In the genomic region with DNA sequence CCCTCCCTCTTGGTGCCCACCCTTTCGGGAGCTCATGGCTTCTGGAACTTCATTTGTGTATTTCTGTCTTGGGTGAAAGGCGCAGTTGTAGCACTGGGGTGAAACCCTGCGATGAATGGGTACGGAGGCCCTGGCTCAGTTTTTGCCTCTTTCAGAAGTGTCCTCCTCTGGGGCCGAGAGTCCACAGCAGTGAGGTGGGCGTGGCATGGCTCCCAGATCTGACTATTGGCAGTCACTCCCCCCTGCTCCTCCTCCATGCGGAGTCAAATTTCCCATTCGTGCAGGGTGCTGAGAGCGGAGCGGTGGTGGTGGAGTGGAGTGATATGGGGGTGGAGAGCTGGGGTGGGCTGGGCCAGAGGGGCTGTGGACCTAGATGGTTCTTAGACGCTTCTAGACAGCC, we compare ENCODE assay signal across 8 mouse cellular contexts. TPM values are rescaled to one million over a fixed set of nuclear protein-coding genes. Genes with fewer than 3 reads are reported as not detected.
DNase-seq lines count a peak whose midpoint lies in the region; ATAC-seq lines count a peak whose summit lies in the region.

No protein-coding gene starts in this region.

- peak overlapping the region; percentile 25 for H3K4me2 ChIP-seq in neural tube, embryonic 11.5 days (ENCODE audit: low read depth)

- peaks cover 11% of the 10 kb centered on the region for H3K4me1 ChIP-seq in limb, embryonic 10.5 days
- H3K4me1 ChIP-seq in neural tube, embryonic 11.5 days (ENCODE audit: control insufficient read depth, insufficient read depth, low read length), result no peaks in the 10 kb centered on the region

- no peak overlapping the region for H3K9ac ChIP-seq in neural tube, embryonic 11.5 days (ENCODE audit: low read length)

- peak overlapping the region; percentile 29; the same call in 1 of the 2 replicates for H3K4me3 ChIP-seq in limb, embryonic 10.5 days
- H3K4me3 ChIP-seq in neural tube, embryonic 11.5 days (ENCODE audit: low read depth, low read length), result no peak overlapping the region

- peak; percentile 26 for DNase-seq in left cerebral cortex, postnatal 4 days
- DNase-seq in left cerebral cortex, postnatal 10 days (ENCODE audit: extremely low spot score in 1 of 2, low spot score in 2 of 2), result no peak
- DNase-seq in gastrocnemius, adult 8-10 months (ENCODE audit: low spot score in 2 of 2), result peak; percentile 33 to 47
- DNase-seq in limb, embryonic 10.5 days (ENCODE audit: low spot score), result peak; percentile 68
- peak; percentile 51 for DNase-seq in neural tube, embryonic 11.5 days (ENCODE audit: low spot score)
- no peak for DNase-seq in c-Kit-positive CD71-positive TER-119-positive erythroid progenitor cells, embryonic 14.5 days (ENCODE audit: low spot score)
- DNase-seq in left cerebral cortex, postnatal 36 days (ENCODE audit: low spot score in 2 of 2), result no peak

- no peaks in the 10 kb centered on the region for H3K9me3 ChIP-seq in limb, embryonic 10.5 days (replicated peaks)
- no peaks in the 10 kb centered on the region for H3K9me3 ChIP-seq in neural tube, embryonic 11.5 days (ENCODE audit: control insufficient read depth, low read length)

- no peaks in the 10 kb centered on the region for H3K36me3 ChIP-seq in limb, embryonic 10.5 days
- no peaks in the 10 kb centered on the region for H3K36me3 ChIP-seq in neural tube, embryonic 11.5 days (ENCODE audit: control insufficient read depth, insufficient read depth, low read length)

- 17% methylated on average over 11 of the region's 11 CpGs for WGBS in limb, embryonic 10.5 days
- WGBS in neural tube, embryonic 11.5 days, result 20% methylated on average over 11 of the region's 11 CpGs

- no peak for ATAC-seq in neural tube, embryonic 11.5 days (ENCODE audit: insufficient read depth, low FRiP score, low TSS enrichment)
- no peak for ATAC-seq in megakaryocyte-erythroid progenitor cell, adult 5-6 weeks (replicated peaks; ENCODE audit: low FRiP score, low TSS enrichment, poor library complexity, severe bottlenecking)

- peak overlapping the region; percentile 56 for H3K27ac ChIP-seq in limb, embryonic 10.5 days
- H3K27ac ChIP-seq in neural tube, embryonic 11.5 days (ENCODE audit: low read depth, low read length), result no peak overlapping the region

- intact Hi-C loops in left cerebral cortex, postnatal 4 days (cut with DNase I), result no loop called here
- intact Hi-C loops in left cerebral cortex, postnatal 10 days (cut with DNase I), result no loop called here
- intact Hi-C loops in left cerebral cortex, postnatal 36 days (cut with DNase I), result loop anchor here (10.0 kb wide), 1 partner anchor 289 kb away; no protein-coding TSS in a partner anchor

- H3K27me3 ChIP-seq in limb, embryonic 10.5 days (ENCODE audit: low read depth, poor library complexity, severe bottlenecking), result no peaks in the 10 kb centered on the region
- H3K27me3 ChIP-seq in neural tube, embryonic 11.5 days (ENCODE audit: control insufficient read depth, insufficient read depth, low read length), result no peaks in the 10 kb centered on the region

RNA-seq across cellular contexts. Expression of gene Ccn5, which starts 3.1 kb away (rescaled TPM):
- under 1 TPM in 1 of 2 experiments, not detected in 1; 0.34 TPM for total RNA-seq in left cerebral cortex, postnatal 4 days (2021)
- under 1 TPM in 1 of 2 experiments, not detected in 1; 0.32 TPM for total RNA-seq in left cerebral cortex, postnatal 10 days (2021)
- total RNA-seq in gastrocnemius, adult 8-10 months (2022), result 1 to 10 TPM in 2 of 4 experiments, under 1 TPM in 1, not detected in 1; 0.75 to 1.4 (median 1.3) TPM
- polyA plus RNA-seq in limb, embryonic 10.5 days (2016; fragmentation: Nextera tagmentation; extraction: Ambion mirVana), result 0.25 and 0.61 TPM in 2 replicates
- polyA plus RNA-seq in neural tube, embryonic 11.5 days (2014; fragmentation: Nextera tagmentation; extraction: Ambion mirVana), result 0.27 and 0.44 TPM in 2 replicates
- total RNA-seq in megakaryocyte-erythroid progenitor cell, adult 5-6 weeks (2014; fragmentation: Nextera tagmentation), result not detected in 2 replicates
- not detected in 2 replicates for total RNA-seq in megakaryocyte-erythroid progenitor cell, adult 5-6 weeks (2017)
- under 1 TPM; 0.17 to 0.23 TPM for total RNA-seq in left cerebral cortex, postnatal 36 days (2021)

RNA-seq across cellular contexts. Expression of gene Kcnk15, which starts 29.7 kb away (rescaled TPM):
- total RNA-seq in left cerebral cortex, postnatal 4 days (2021), result not detected
- not detected for total RNA-seq in left cerebral cortex, postnatal 10 days (2021)
- total RNA-seq in gastrocnemius, adult 8-10 months (2022), result not detected
- polyA plus RNA-seq in limb, embryonic 10.5 days (2016; fragmentation: Nextera tagmentation; extraction: Ambion mirVana), result not detected in 2 replicates
- polyA plus RNA-seq in neural tube, embryonic 11.5 days (2014; fragmentation: Nextera tagmentation; extraction: Ambion mirVana), result not detected in 2 replicates
- not detected in 2 replicates for total RNA-seq in megakaryocyte-erythroid progenitor cell, adult 5-6 weeks (2014; fragmentation: Nextera tagmentation)
- not detected in 2 replicates for total RNA-seq in megakaryocyte-erythroid progenitor cell, adult 5-6 weeks (2017)
- total RNA-seq in left cerebral cortex, postnatal 36 days (2021), result under 1 TPM in 1 of 2 experiments, not detected in 1; 0.54 TPM

Comparison
In these comparisons a context has a peak if more than half of its experiments do, and no peak if none do; other contexts are left out.
1. DNase-seq: peak in left cerebral cortex, postnatal 4 days (single experiment), gastrocnemius, adult 8-10 months (2 of 2), limb, embryonic 10.5 days (single experiment) and neural tube, embryonic 11.5 days (single experiment); none in left cerebral cortex, postnatal 10 days (0 of 2), c-Kit-positive CD71-positive TER-119-positive erythroid progenitor cells, embryonic 14.5 days (single experiment) and left cerebral cortex, postnatal 36 days (0 of 2).